Mouse (Mus musculus) spleen, embryonic (tissue): Measurements from ENCODE around the gene Agap1.

ENCODE experiments used
- CTCF ChIA-PET: fragments of 350-600 bp; sonication (Branson Sonifier 250); formaldehyde crosslinking; loops from one replicate; lab custom pipeline; 2022; lab: Charles Lee

Agap1 gene

DNA sequence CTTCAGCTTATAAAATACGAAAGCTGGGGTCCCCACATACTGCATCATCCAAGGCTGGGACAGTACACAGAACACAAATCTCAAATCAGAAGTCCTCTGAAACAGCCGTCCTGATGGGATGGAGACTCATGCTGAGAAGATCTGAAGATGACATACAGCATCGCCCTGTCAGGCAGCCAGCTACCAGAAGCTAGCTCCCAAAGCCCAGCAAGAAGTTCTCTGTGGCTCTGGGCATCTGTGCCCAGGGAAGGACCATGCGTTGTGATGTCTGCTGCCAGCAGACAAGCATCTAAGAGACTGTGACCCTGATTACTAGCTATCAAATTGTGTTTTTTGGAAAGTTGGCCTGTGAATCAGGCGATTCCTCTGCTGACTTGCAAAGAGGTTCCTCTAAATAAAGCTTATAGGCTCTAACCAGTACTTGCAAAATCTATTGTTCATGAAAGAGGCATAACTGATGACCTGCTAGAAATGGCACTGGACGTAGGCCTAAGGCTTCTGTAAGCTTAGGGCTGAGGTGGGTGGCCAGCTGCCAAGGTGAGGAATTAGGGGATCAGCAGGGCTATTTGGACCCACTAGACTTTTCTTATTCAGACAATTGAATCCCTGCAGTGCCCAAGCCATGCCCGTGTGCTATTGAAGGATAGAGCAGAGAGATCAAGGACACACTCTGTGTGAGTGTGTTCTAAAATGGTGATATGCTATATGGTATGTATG lies 121.7 kb downstream of the Agap1 start:
- CTCF ChIA-PET: no interaction called here

DNA sequence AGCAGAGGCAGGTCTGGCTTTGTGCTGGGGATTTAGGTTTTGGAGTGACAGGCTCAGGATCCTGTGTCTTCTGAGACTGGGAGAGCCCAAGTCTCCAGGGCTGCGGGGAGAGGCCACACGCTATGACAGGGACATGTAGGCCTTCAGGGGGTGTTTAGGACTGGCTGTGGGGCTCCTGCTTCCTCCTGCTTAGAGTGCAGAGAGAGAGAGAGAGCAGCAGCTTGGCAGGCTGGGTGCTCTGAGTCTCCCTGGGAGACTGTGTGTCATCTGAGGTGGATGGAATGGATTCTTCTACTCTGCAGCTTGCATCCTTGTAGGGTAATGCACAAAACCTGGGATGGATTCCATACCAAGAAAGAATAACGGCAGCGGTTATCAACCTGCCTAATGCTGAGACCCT lies 122.4 kb downstream of the Agap1 start:
- CTCF ChIA-PET: no interaction called here

DNA sequence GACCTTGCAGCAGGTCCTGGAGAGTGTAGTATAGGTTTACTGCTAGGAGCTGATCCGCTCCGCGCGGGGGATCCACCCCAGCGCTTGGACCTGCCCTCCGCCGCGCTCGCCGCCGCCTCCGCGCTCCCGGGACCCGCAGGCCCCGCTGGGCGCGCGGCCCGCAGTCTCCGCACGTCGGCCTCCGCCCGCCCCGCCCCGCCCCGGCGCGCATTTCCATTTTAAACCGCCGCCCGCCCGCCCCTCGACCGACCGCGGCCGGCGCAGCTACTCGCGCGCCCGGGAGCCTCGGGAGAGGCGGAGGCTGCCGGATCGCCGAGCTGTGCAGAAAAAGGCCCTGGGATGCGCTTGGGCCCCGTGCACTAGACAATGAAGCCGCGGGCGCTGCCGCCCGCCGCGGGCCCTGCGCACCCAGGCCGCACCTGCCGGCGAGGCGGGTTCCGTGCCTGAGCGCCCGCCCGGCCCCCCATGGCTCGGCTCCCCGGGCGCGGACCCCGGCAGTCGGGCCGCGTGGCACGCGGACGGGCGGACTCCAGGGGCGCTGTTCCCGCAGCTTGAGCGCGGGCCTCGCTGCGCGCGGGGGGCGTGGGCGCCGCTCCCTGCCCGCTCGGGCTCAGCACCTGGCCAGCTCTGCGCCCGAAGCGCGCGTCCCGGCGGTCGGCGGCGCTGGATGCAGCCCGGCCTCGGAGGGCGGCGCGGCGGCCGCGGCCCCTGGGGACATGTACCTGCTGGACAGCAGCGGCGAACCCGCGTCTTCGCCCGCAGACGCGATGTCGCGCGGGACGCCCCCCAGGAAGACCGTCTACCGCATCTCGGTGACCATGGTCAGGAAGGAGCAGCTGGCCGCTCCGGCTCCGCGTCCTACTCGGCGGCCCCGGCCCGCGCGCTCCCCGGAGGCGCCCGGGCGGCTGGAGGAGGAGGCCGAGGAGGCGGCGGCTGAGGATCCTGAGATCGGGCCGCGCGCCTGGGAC lies 125.7 kb downstream of the Agap1 start:
- CTCF ChIA-PET: no interaction called here

DNA sequence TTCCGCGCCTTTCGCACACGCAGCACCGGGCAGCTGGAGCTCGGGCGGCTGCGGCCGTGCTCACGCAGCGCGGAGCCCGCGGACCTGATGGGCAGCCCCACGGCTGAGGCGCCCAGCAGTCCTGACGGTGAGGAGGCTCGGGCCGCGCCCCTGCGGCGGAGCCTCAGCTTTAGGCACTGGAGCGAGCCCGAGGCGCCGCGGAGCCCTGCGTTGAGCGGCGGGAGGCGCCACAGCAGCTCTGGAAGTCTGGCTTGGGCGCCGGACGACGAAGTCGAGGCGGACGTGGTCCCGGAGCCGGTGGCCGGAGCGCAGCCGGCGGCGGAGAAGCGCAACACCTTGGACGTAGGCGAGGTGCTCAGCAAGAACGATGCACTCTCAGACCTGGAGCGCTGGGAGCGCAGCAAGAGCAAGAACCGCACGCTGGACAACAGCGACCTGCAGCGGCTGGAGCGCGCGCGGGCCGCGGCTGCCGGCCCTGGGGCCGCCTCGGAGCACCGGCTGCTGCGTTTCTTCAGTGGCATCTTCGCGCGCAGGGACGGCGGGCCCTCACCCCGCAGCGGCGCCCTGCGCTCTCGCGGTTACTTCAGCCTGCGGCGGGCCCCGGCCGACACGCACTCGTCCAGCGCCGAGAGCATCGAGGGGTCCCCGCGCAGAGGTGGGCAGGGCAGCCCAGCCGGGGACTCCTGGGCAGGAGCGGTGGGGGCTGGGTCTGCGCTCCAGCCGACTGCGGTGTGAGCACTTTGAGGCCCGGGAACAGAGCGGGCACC lies 126.6 kb downstream of the Agap1 start:
- CTCF ChIA-PET: no interaction called here

DNA sequence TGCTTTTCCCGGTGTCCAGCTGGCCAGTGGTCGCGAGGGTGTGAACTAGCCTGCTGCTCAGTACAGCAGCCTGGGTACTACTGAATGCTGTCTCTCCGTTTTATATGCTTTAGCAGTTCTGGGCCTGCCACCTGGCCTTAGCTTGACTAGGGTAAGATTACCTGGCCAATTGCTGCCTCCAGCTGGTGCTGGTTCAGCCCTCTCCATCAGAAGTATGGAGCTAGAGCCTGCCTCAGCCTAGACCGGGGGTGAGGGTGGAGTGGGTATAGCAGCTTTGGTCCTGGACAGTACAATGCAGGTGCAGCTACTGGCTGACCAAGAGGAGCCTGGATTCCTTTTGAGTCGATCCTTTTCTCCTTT lies 127.1 kb downstream of the Agap1 start:
- CTCF ChIA-PET: no interaction called here

DNA sequence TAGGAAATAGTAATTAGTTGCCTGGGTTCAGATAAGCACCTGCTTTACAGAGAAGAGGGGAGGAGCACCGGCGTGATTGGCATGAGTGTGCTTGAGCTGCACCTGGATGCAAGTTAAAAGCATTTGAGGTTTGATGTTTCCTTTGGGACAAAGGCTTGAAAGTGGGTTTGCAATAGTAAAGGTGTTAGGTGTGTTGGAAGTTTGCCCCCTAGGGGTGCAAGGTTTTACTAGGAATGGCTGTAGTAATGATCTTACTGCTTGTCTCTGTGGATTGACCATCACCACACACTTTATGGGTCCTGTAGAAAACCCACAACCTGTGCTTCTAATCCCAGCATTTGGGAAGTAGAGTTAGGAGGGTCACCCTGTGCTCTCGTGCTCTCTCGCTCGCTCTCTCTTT lies 128.8 kb downstream of the Agap1 start:
- CTCF ChIA-PET: no interaction called here

DNA sequence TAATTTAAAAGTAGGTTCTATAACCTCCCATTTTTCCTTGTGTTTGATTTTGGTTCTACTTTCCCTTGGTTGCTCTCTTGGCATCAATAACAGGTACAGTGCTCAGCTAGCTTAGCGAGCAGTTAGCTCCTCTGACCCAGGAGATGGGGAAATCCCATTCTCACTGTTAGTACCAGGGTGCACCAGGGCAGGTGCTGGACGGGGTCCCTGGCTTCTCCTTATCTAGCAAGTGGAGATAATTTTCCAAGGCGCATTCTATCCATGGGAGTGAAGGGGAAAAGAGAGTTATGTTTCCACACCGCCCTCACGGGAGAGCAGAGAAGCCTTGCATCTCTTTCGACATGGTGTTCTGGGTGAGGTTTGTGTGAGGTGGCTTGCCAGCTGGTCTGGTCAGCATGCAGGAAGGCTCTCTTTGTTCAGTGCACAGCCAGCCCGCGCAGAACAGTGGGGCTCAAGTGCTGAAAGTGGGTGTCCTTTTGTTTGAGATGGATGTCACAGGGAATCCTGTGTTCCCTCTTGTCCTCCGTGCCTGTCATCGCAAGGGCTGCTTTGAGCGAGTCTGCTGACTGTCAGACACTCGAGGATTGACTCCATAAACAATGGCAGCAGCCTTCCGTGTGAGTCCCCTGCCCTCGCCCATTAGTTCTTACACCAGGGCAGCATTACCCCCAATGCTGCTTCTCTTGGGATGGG lies 132.5 kb downstream of the Agap1 start:
- CTCF ChIA-PET: no interaction called here

DNA sequence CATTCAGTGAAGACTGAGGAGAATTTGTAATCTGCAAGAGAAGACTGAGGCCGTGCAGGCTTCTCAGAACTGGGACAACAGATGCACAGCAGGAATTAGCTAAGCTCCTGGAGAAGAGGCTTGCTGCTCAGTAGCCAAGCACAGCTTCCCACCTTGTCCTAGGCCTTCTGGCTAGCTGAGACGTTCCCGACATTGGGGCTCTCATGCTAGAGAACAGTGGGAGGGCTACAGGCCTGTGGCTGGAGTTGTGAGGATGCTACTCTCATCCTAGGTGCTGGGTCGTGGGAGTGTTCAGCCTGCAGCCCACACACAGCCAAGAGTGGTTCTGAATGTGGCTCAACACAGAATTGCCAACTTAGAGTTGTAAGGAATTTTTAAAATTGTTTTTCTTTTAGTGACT lies 133.5 kb downstream of the Agap1 start:
- CTCF ChIA-PET: no interaction called here

DNA sequence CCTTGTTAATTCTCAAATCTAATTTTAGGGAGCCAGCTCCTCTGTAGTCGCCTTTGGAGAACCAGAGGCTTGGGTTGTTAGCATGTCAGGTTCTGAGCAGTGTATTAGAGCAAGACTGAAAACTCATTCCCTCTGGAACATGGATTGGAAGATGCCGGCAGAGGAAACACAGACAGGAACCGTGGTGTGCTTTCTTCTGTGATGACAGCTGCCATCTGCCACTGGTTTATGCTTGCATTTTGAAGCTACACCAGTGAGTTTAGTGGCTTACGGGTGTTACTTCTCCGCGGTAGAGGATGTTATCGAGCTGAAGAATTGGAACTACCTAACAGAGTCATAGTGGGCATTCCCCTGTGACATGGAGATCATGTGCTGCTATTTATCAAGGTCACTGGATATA lies 136.4 kb downstream of the Agap1 start:
- CTCF ChIA-PET: no interaction called here

DNA sequence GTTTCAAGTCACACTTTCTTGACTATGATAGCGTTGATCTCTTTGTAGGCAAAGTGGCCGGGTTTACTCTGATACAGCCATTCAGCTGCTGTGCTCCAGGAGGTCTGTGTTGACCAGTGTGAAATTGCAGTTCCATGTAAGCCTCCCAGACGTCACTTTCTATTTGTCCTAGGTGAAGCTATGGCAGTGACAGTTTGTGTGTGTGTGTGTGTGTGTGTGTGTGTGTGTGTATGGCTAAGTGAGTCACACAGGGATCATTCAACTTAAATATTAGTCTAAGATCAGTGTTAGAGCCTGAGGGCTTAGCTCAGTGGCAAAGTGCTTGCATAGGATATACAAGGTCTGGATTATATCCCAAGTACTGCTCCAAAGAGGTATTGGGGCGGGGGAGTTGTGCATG lies 138.6 kb downstream of the Agap1 start:
- CTCF ChIA-PET: no interaction called here

DNA sequence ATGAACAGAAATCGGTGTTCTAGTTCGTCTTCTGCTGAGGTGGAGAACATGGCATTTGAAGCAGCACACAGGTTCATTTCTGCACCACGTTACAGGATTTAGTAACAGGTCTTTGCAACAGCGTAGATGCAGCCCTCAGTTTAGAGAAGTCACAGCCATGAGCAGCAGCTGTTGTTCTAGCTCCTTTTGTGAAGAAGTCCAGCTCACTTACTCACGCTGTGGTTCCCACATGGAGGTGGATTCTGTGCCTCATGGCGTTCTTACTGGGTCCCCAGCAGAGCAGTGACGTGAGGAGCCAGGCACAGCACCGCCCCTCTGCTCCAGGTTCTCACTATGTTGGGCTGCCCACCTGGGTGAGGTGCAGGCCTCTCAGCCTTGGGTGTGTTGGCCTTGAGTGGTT lies 140.4 kb downstream of the Agap1 start:
- CTCF ChIA-PET: no interaction called here

DNA sequence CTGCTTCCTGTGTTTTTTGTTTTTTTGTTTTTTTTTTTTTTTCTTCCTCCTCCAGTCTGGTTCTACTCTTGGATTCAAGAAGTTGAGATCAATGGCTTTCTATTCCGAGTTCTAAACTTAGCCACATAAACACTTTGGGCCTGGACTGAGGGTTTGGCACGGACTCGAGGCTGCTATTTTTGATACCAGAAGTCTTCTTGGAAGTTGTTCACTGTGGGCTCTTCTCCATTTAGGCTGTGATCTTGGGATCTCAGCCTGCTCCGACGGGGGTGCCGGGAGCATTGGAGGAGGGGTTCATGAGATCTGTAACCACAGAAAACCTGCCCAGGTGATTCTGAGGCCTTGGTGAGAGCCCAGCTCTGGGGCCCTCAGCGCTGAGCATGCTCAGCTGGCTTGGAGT lies 140.8 kb downstream of the Agap1 start:
- CTCF ChIA-PET: no interaction called here

DNA sequence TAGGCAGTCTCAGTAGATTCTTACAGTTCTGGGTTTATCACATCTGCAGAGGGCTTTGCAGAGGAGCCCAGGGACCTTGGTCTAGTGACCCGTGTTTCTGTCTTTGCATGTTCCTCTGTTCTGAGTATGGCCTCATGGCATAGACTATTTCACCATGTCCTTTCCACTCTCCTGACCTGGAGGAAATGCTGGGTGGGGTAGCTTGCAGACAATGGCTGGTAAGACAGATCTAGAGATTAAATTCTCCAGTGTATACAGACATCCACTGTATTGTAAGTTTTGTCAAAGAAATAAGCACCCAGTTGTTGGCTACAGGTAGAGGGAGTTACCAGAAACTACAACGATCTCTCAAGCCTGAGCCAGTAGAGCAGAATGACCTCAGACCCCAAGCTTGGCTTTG lies 141.6 kb downstream of the Agap1 start:
- CTCF ChIA-PET: interaction anchor here (0.5 kb wide), 1 partner anchor 758 kb away, joined by 3 read pairs; no protein-coding TSS in a partner anchor

DNA sequence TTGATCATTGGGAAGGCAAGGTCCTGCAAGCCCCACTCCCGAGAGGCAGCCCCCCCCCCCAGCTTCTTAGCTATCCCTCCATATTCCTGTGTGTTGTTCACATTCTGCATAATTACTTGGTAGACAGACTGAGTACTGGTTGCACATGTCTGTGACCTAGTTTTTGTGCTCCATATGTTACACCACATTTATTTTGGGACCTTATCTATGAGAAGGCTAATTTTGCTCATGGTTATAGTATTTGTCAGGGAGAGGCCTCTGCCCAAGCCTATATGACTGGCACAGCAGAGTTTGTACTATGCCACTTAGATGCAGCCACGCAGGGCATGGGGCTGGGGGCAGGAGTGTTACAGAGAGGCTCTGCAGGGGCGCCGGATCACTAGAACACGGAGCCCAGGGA lies 144.3 kb downstream of the Agap1 start:
- CTCF ChIA-PET: interaction anchor here (0.7 kb wide), 1 partner anchor 15 kb away, joined by 6 read pairs; no protein-coding TSS in a partner anchor

DNA sequence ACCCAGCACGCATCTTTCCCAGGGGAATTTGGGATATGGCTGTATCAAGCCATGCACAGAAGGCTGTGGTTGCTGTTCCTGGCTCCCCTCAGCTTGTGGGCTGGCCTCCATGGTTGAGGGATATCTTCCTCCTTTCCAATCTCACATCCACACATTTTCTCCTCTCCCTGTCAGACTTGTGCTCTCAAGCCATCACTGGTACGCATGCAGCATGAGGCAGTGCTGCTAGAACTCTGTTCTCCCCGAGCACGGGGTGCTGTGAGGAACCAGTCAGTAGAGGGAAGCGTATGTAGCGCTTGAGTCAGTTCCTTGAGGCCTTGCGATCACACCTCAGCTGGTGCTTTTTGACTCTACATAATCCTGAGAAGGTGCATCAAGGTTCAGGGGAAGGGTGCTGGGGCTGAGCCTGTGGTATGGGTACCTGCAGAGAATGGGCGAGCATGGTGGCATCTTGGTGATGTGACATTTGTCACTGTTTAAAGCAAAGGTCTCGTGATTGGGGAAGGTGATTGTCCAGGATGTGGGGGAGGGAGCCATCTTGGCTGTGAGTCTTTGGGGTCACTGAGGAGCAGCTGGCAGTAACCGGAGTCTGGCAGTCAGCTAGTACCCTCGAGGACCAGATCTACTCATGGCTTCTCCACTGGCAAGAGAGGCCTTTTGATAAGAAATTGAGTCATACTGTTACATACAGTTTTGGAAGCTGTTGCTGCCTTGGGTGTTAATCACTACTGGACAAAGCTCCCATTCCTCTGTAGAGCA lies 145.6 kb downstream of the Agap1 start:
- CTCF ChIA-PET: no interaction called here

DNA sequence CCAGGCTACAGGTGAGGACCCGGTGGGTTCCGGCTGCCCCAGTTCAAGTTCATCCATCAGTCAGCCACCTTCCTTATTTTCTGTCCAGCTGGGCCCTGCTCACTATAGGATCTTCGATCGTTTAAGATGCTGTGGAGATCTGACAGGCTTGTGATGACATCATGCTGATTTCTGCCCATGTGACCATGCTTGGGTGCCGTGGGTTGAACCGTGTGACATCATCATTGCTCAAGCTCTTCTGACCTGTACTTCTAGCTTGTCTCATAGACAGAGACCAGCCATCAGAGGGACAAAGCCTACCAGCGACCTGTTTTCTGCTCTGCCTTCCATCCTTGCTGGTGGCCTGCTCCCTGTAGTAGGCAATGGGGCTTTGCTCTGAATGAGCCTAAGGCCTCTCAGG lies 146.7 kb downstream of the Agap1 start:
- CTCF ChIA-PET: no interaction called here

DNA sequence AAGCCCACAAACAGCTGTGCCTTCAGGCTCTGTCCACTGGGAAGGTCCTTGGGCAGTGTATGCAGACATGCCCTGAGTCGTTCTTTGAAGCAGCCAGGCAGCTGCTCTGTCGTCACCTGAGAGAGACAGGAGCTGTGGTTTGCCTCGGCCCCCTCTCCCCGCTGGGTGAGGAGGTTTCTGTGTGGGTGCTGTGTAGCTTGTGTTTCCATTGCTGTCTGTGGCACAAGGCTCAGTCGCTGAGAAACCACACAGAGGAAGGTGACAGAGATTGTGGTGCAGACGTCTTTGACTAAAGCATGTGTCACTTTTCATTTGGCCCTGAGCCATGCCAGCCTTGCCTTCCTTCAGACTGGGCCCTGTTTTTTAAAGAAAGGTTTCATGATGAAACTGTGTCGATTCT lies 148.3 kb downstream of the Agap1 start:
- CTCF ChIA-PET: no interaction called here

DNA sequence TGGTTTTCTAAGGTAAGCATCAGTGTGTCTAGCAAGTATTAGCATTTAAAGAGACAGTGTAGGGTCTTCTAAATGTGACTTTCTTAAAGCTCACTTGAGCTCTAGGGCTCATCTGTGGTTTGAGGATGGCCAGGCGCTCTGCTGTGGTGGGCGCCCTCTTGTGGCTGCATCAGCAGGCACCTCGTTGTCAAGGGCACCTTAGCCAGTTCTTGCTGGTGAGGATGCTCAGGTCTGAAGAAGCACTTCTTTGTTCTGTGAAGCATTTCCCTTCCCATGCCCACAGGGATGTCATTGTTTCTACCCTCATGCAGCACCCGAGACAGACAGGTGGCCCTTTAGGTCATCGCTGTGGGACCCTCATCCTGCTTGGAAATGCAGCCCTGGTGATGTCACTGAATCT lies 152.0 kb downstream of the Agap1 start:
- CTCF ChIA-PET: no interaction called here

DNA sequence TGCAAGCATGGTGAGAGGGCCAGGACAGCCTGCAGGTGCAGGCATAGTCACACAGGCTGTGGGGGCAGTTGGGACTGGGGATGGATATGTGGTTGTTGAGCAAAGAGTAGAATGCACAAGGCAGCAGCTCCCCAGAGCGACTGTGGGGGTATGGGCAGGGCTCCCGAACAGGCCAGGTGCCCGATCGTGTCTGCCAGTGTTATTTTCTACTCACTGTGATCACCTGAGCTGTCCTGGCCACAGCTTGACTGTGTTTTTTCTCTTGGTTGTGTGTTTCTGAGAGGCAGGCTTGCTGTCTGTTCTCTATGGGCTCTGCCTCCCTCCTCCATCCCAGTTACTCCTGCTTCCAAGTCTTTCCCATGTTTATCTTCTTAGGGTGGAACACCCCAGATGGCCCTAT lies 154.2 kb downstream of the Agap1 start:
- CTCF ChIA-PET: no interaction called here

DNA sequence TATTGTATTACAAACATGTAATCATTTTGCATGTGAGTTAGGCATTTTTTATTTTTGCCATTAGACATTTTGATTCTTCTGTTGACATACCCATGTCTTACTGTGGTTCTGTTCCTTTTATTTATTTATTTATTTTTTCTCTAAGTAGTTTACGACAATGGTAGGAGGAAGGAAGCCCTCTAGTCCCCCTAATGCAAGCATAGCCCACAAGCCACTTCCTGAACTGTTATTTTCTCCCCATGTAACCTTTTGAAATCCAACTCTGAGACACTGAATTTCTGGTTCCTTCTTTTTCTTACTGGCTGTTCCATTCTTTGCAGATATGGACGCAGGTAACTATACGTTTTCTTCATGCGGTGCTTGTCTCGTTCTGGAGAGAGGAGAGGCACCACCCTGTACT lies 155.4 kb downstream of the Agap1 start:
- CTCF ChIA-PET: no interaction called here

DNA sequence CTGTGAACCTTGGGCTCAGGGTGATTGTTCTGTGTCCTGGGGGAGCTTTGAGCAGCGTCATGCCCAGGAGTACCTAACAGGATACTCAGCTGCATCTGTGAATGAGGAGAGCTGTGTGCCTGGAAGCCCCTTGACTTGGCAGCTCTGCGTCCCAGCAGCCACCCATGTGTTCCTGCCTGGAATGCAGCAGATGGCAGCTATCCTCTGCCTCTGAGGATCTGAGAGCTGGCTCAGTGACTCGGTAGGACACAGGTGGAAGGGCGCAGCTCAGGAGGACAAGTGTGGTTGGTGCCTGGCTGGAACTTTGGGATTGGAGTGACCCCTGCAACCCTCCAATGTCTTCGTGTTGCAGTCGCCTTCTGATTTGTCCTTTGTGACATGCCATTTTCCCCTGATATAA lies 156.9 kb downstream of the Agap1 start:
- CTCF ChIA-PET: no interaction called here
